Mouse (Mus musculus) layer of hippocampus, adult 18-20 months (tissue): ENCODE measurements around the gene Obp2a. TPM values are rescaled to one million over a fixed set of nuclear protein-coding genes. Genes with fewer than 3 reads are reported as not detected.
A peak's percentile ranks its signal among the peaks of the same experiment; 100 is the strongest.
"Not testable (repeated sequence)": the region's sequence is repeated elsewhere in the genome, so short reads cannot be mapped to it uniquely, and the experiment has no call there.

ENCODE experiments used
- DNase-seq, 2 experiments: peaks; one replicate each; pipeline ENCODE4 v3.0.0; 2022; ENCODE audit warnings: low spot score in 2 of 2
- total RNA-seq, 2 experiments: library from RNA; stranded (reverse); gene quantifications; 2 replicates each; pipeline ENCODE4 v1.2.3; 2021

The Obp2a gene
- total RNA-seq, 2 experiments from 2014 or later = not detected

GRCm38 (mm10) chr2:25709056-25709455 is 9.2 kb downstream of the Obp2a start:
- DNase-seq = not testable (repeated sequence)

GRCm38 (mm10) chr2:25709791-25710190 is 9.9 kb downstream of the Obp2a start:
- DNase-seq = peak in 1 of 2 experiments; percentile 17

- not testable (repeated sequence) for DNase-seq
Observed at GRCm38 (mm10) chr2:25711641-25712040, 11.8 kb downstream of the Obp2a start.

- DNase-seq = no peak
Observed at GRCm38 (mm10) chr2:25717222-25717621, 17.4 kb downstream of the Obp2a start.

GRCm38 (mm10) chr2:25733199-25733930 is 33.5 kb downstream of the Obp2a start:
- DNase-seq = no peak

- not testable (repeated sequence) for DNase-seq
Observed at GRCm38 (mm10) chr2:25736709-25737108, 36.9 kb downstream of the Obp2a start, which contains the start of gene Obp2b. TSS of gene Obp2b (plus strand) at chr2:25737009.

- DNase-seq = no peak
Observed at GRCm38 (mm10) chr2:25741671-25742070, 41.8 kb downstream of the Obp2a start.

Other genes with a start within 250 kb of the Obp2a start
- 1 to 10 TPM in 1 of 2 experiments, under 1 TPM in 1; 0.66 to 1.0 TPM for gene Clic3, start 243.2 kb upstream of the Obp2a start, total RNA-seq
- 10 to 100 TPM; 56.7 to 61.3 TPM for gene Paxx, start 238.9 kb upstream of the Obp2a start, total RNA-seq
- 100 to 1,000 TPM; 572 to 608 TPM for gene Ptgds, start 230.0 kb upstream of the Obp2a start, total RNA-seq
- not detected for gene Lcn12, start 206.1 kb upstream of the Obp2a start, total RNA-seq
- 100 to 1,000 TPM; 114 to 115 TPM for gene Fbxw5, start 199.3 kb upstream of the Obp2a start, total RNA-seq
- 1 to 10 TPM; 1.3 to 2.1 TPM for gene C8g, start 198.3 kb upstream of the Obp2a start, total RNA-seq
- gene Traf2, start 153.1 kb upstream of the Obp2a start, total RNA-seq = 10 to 100 TPM; 10.9 to 12.0 TPM
- 100 to 1,000 TPM; 212 to 213 TPM for gene Edf1, start 142.2 kb upstream of the Obp2a start, total RNA-seq
- gene Mamdc4, start 125.2 kb upstream of the Obp2a start, total RNA-seq = 1 to 10 TPM; 2.1 to 4.0 TPM
- gene Phpt1, start 124.8 kb upstream of the Obp2a start, total RNA-seq = 10 to 100 TPM; 63.0 to 66.2 TPM
- 100 to 1,000 TPM in 1 of 2 experiments, 10 to 100 TPM in 1; 98.6 to 102 TPM for gene Ajm1, start 118.3 kb upstream of the Obp2a start, total RNA-seq
- gene Rabl6, start 91.5 kb upstream of the Obp2a start, total RNA-seq = 100 to 1,000 TPM; 150 to 155 TPM
- gene Ccdc183, start 82.4 kb upstream of the Obp2a start, total RNA-seq = not detected
- 10 to 100 TPM; 16.7 to 17.5 TPM for gene Tmem141, start 78.0 kb upstream of the Obp2a start, total RNA-seq
- 1 to 10 TPM in 1 of 2 experiments, under 1 TPM in 1; 0.56 to 1.1 TPM for gene Fcna, start 72.0 kb upstream of the Obp2a start, total RNA-seq
- gene Lcn8, start 46.9 kb upstream of the Obp2a start, total RNA-seq = not detected
- gene Lcn5, start 42.1 kb upstream of the Obp2a start, total RNA-seq = not detected
- not detected for gene Lcn6, start 23.3 kb upstream of the Obp2a start, total RNA-seq
- gene Lcn10, start 17.3 kb upstream of the Obp2a start, total RNA-seq = not detected
- 10 to 100 TPM; 92.5 to 96.1 TPM for gene Bmyc, start 6.7 kb downstream of the Obp2a start, total RNA-seq
- gene Obp2b, start 37.0 kb downstream of the Obp2a start, total RNA-seq = not detected
- gene Lcn3, start 65.5 kb downstream of the Obp2a start, total RNA-seq = not detected
- gene Lcn11, start 77.0 kb downstream of the Obp2a start, total RNA-seq = not detected
- gene Gm13539, start 82.2 kb downstream of the Obp2a start, total RNA-seq = not detected
- not detected for gene Glt6d1, start 115.8 kb downstream of the Obp2a start, total RNA-seq
- not detected for gene Lcn9, start 123.1 kb downstream of the Obp2a start, total RNA-seq
- gene Sohlh1, start 147.2 kb downstream of the Obp2a start, total RNA-seq = not detected
- gene Kcnt1, start 163.7 kb downstream of the Obp2a start, total RNA-seq = 10 to 100 TPM; 39.9 to 43.2 TPM